Mouse (Mus musculus) C2C12 (cell line): ENCODE results near the gene Ifitm10.
"Not testable (repeated sequence)": the region's sequence is repeated elsewhere in the genome, so short reads cannot be mapped to it uniquely, and the experiment has no call there.

Experiments
- CEBPB ChIP-seq: IDR thresholded peaks from one replicate; pipeline ENCODE4 v1.6.1; 2011; ENCODE audit warnings: low read depth, mild to moderate bottlenecking, control low read depth, moderate library complexity
- CTCF ChIP-seq: IDR thresholded peaks from one replicate; pipeline ENCODE4 v1.5.1; 2011; ENCODE audit not compliant: control insufficient read depth, insufficient read depth, insufficient read length
- MAX ChIP-seq: IDR thresholded peaks from one replicate; pipeline ENCODE4 v1.6.1; 2011; ENCODE audit warnings: mild to moderate bottlenecking, control low read depth

DNA sequence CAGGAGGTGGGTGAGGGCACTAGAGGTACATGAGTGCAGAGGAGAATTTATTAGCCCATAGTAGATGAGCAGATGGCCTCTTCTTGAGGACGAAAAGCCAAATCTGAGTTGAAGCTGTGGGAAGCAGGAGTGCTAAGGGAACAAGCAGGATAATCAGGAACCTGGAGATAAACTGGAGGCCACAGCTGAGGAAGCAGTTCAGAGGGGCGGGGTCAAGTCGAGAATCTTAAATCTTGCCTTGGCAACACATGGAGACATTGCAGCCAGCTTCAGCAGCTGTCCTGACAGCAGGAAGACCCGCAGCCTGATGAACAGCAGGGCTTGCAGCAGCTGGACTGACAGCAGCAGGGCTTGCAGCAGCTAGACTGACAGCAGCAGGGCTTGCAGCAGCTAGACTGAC lies 77.4 kb downstream of the Ifitm10 start:
- TF ChIP-seq MAX, CTCF, CEBPB: not testable (repeated sequence)
